8 mouse cellular contexts compared by ENCODE assay signal in the genomic region with DNA sequence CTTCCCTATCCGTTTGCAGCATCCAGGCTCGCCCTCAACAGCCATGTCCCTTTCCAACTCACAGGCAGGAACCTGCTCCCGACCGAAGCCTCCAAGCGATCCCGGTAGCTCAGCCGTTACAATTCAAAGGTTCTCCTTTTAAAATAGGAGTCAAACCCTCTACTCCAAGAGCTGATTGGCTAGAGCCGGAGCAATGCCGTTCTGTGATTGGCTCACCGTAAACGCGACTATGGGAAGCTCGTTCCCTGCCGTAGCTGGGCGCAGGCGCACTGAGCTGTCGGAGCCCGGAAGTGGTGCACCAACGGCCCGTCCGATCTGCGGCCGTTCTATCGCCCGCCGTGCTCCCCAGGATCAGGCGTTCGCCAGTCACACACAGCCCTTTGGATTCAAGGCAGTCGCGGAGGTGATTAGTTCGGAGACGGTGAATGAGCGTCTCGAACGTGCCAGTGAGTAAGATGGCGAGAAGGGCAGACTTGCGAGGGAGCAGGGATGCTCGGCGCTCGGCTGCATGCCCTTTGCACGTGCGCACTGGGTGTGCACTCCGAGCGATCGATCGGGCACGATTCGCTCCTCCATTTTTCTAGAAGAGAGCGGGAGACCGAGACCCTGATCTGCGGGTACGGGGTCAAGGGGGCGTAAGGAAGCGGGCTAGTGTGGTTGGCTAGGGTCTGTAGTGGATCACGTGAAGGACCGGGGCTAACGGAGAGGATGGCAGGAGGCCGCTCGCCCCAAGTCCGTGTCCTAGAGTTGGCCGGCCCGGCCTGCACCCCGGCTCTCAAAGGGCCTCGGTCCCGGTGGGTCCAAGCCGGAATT. TPM values are rescaled to one million over a fixed set of nuclear protein-coding genes. Genes with fewer than 3 reads are reported as not detected.
A peak's percentile ranks its signal among the peaks of the same experiment; 100 is the strongest.
DNase-seq lines count a peak whose midpoint lies in the region; ATAC-seq and TF ChIP-seq lines count a peak whose summit lies in the region.

Aurka (minus strand) TSS at position 125 of the 813 bp plus-strand sequence.
Cstf1 (plus strand) TSS at position 271 of the 813 bp plus-strand sequence.

- peak; percentile 86 to 91 for DNase-seq in CD8-positive naive resting alpha-beta T cell, adult 2 months (ENCODE audit: low read depth in 2 of 2, low spot score in 2 of 2)
- peak; percentile 92 for DNase-seq in c-Kit-positive CD71-negative TER-119-negative erythroid progenitor cells, embryonic 14.5 days (ENCODE audit: low read depth)
- DNase-seq in forebrain, embryonic 10.5 days (ENCODE audit: extremely low spot score, low spot score), result peak; percentile 96
- DNase-seq in kidney, postnatal 25 days, result peak; percentile 97 to 98
- peak; percentile 94 to 95 (median 95) for DNase-seq in liver, embryonic 14.5 days (ENCODE audit: low read depth in 3 of 3, low spot score in 3 of 3)
- DNase-seq in neural tube, embryonic 11.5 days (ENCODE audit: low spot score), result peak; percentile 96
- peak; percentile 94 for DNase-seq in stomach, postnatal 0 days (ENCODE audit: low spot score)

- H3K4me2 ChIP-seq in heart, embryonic 15.5 days, result peak within 1 kb of the TSS; percentile 83
- H3K4me2 ChIP-seq in liver, embryonic 14.5 days (ENCODE audit: low read depth), result peak within 1 kb of the TSS; percentile 96
- H3K4me2 ChIP-seq in neural tube, embryonic 11.5 days (ENCODE audit: low read depth), result peak within 1 kb of the TSS; percentile 75
- peak within 1 kb of the TSS; percentile 84 for H3K4me2 ChIP-seq in stomach, postnatal 0 days (replicated peaks; ENCODE audit: low read depth)

- ATAC-seq in heart, embryonic 15.5 days (replicated peaks; ENCODE audit: insufficient number of reproducible peaks, insufficient read depth, low FRiP score, low read depth), result peak; percentile 97
- ATAC-seq in liver, embryonic 14.5 days (ENCODE audit: insufficient read depth), result peak; percentile 97
- ATAC-seq in neural tube, embryonic 11.5 days (ENCODE audit: insufficient read depth, low FRiP score, low TSS enrichment), result peak; percentile 99
- peak; percentile 98 for ATAC-seq in stomach, postnatal 0 days (ENCODE audit: low FRiP score, low TSS enrichment)

- TF ChIP-seq EP300 in liver, embryonic 14.5 days (IDR thresholded peaks at IDR 0.05; ENCODE audit: low read depth), result peak; percentile 42
- no peak for TF ChIP-seq EP300 in stomach, postnatal 0 days (optimal IDR thresholded peaks at IDR 0.05)

- WGBS in forebrain, embryonic 10.5 days, result under 1% methylated on average over 66 of the region's 66 CpGs
- under 1% methylated on average over 66 of the region's 66 CpGs for WGBS in heart, embryonic 15.5 days
- WGBS in liver, embryonic 14.5 days (ENCODE audit: insufficient replicate concordance), result under 1% methylated on average over 66 of the region's 66 CpGs
- WGBS in neural tube, embryonic 11.5 days, result under 1% methylated on average over 66 of the region's 66 CpGs
- under 1% methylated on average over 66 of the region's 66 CpGs for WGBS in stomach, postnatal 0 days

- peak within 1 kb of the TSS; percentile 96 for H3K4me3 ChIP-seq in forebrain, embryonic 10.5 days
- peak within 1 kb of the TSS; percentile 90 for H3K4me3 ChIP-seq in heart, embryonic 15.5 days
- peak within 1 kb of the TSS; percentile 86 to 92 for H3K4me3 ChIP-seq in liver, embryonic 14.5 days (ENCODE audit: insufficient read depth in 1 of 2, low read depth in 2 of 2, low read length in 2 of 2)
- H3K4me3 ChIP-seq in neural tube, embryonic 11.5 days (ENCODE audit: low read depth, low read length), result peak within 1 kb of the TSS; percentile 69
- H3K4me3 ChIP-seq in stomach, postnatal 0 days (ENCODE audit: low read depth, low read length), result peak within 1 kb of the TSS; percentile 91

- peaks cover 44% of the 10 kb centered on the region for H3K4me1 ChIP-seq in forebrain, embryonic 10.5 days
- H3K4me1 ChIP-seq in heart, embryonic 15.5 days (replicated peaks), result peaks cover 33% of the 10 kb centered on the region
- H3K4me1 ChIP-seq in liver, embryonic 14.5 days (replicated peaks; ENCODE audit: control insufficient read depth in 2 of 2, insufficient read depth in 2 of 2, low read length in 1 of 2), result peaks cover 16 to 23% of the 10 kb centered on the region in 2 experiments
- peaks cover 17% of the 10 kb centered on the region for H3K4me1 ChIP-seq in neural tube, embryonic 11.5 days (ENCODE audit: control insufficient read depth, insufficient read depth, low read length)
- H3K4me1 ChIP-seq in stomach, postnatal 0 days (replicated peaks; ENCODE audit: control insufficient read depth, insufficient read depth), result no peaks in the 10 kb centered on the region

- no peaks in the 10 kb centered on the region for H3K27me3 ChIP-seq in forebrain, embryonic 10.5 days (ENCODE audit: poor library complexity, severe bottlenecking)
- H3K27me3 ChIP-seq in heart, embryonic 15.5 days, result no peaks in the 10 kb centered on the region
- H3K27me3 ChIP-seq in liver, embryonic 14.5 days (ENCODE audit: control insufficient read depth, insufficient read depth, low read length), result no peaks in the 10 kb centered on the region
- no peaks in the 10 kb centered on the region for H3K27me3 ChIP-seq in neural tube, embryonic 11.5 days (ENCODE audit: control insufficient read depth, insufficient read depth, low read length)
- H3K27me3 ChIP-seq in stomach, postnatal 0 days (ENCODE audit: control insufficient read depth, insufficient read depth, low read length), result no peaks in the 10 kb centered on the region

- H3K27ac ChIP-seq in forebrain, embryonic 10.5 days, result peak within 1 kb of the TSS; percentile 99
- H3K27ac ChIP-seq in heart, embryonic 15.5 days, result peak within 1 kb of the TSS; percentile 86
- peak within 1 kb of the TSS; percentile 79 for H3K27ac ChIP-seq in liver, embryonic 14.5 days
- 0 out of 2 replicates have a peak within 1 kb of the TSS, but pooled peaks have one; percentile 27 for H3K27ac ChIP-seq in neural tube, embryonic 11.5 days (ENCODE audit: low read depth, low read length)
- peak within 1 kb of the TSS; percentile 83 for H3K27ac ChIP-seq in stomach, postnatal 0 days (replicated peaks)

- H3K9me3 ChIP-seq in forebrain, embryonic 10.5 days, result no peaks in the 10 kb centered on the region
- H3K9me3 ChIP-seq in heart, embryonic 15.5 days (replicated peaks), result no peaks in the 10 kb centered on the region
- H3K9me3 ChIP-seq in liver, embryonic 14.5 days (ENCODE audit: control insufficient read depth, low read length), result no peaks in the 10 kb centered on the region
- no peaks in the 10 kb centered on the region for H3K9me3 ChIP-seq in neural tube, embryonic 11.5 days (ENCODE audit: control insufficient read depth, low read length)
- H3K9me3 ChIP-seq in stomach, postnatal 0 days (ENCODE audit: control insufficient read depth, low read length), result no peaks in the 10 kb centered on the region

- peaks cover 67% of the 10 kb centered on the region for H3K36me3 ChIP-seq in forebrain, embryonic 10.5 days (replicated peaks)
- H3K36me3 ChIP-seq in heart, embryonic 15.5 days, result peaks cover 42% of the 10 kb centered on the region
- peaks cover 64% of the 10 kb centered on the region for H3K36me3 ChIP-seq in liver, embryonic 14.5 days (replicated peaks; ENCODE audit: control insufficient read depth, insufficient read depth, low read depth)
- H3K36me3 ChIP-seq in neural tube, embryonic 11.5 days (ENCODE audit: control insufficient read depth, insufficient read depth, low read length), result peaks cover 17% of the 10 kb centered on the region
- peaks cover 13% of the 10 kb centered on the region for H3K36me3 ChIP-seq in stomach, postnatal 0 days (ENCODE audit: control insufficient read depth, insufficient read depth, low read length)

- TF ChIP-seq CTCF in liver, embryonic 14.5 days (IDR thresholded peaks at IDR 0.05; ENCODE audit: low read depth), result no peak
- no peak for TF ChIP-seq CTCF in stomach, postnatal 0 days (IDR thresholded peaks at IDR 0.05; ENCODE audit: low read depth)

- peak within 1 kb of the TSS; percentile 92 for H3K9ac ChIP-seq in heart, embryonic 15.5 days
- H3K9ac ChIP-seq in liver, embryonic 14.5 days (replicated peaks), result peak within 1 kb of the TSS; percentile 99
- peak within 1 kb of the TSS; percentile 78 for H3K9ac ChIP-seq in neural tube, embryonic 11.5 days (ENCODE audit: low read length)
- H3K9ac ChIP-seq in stomach, postnatal 0 days (ENCODE audit: low read length), result peak within 1 kb of the TSS; percentile 94

RNA-seq across cellular contexts. Expression of gene Aurka, which starts in this region (rescaled TPM):
- polyA plus RNA-seq in forebrain, embryonic 10.5 days (2016; fragmentation: Nextera tagmentation; extraction: Ambion mirVana), result 224 and 227 TPM in 2 replicates
- 76.8 and 82.2 TPM in 2 replicates for polyA plus RNA-seq in heart, embryonic 15.5 days (2015; fragmentation: Nextera tagmentation; extraction: Ambion mirVana)
- 60.1 and 64.4 TPM in 2 replicates for polyA plus RNA-seq in liver, embryonic 14.5 days (2012; rRNA removed)
- polyA plus RNA-seq in liver, embryonic 14.5 days (2014; fragmentation: Nextera tagmentation; extraction: Ambion mirVana), result 131 and 142 TPM in 2 replicates
- 154 and 156 TPM in 2 replicates for polyA plus RNA-seq in neural tube, embryonic 11.5 days (2014; fragmentation: Nextera tagmentation; extraction: Ambion mirVana)
- polyA plus RNA-seq in stomach, postnatal 0 days (2015; fragmentation: Nextera tagmentation; extraction: Ambion mirVana), result 18.9 and 24.1 TPM in 2 replicates

RNA-seq across cellular contexts. Expression of gene Cstf1, which starts in this region (rescaled TPM):
- 56.0 and 57.2 TPM in 2 replicates for polyA plus RNA-seq in forebrain, embryonic 10.5 days (2016; fragmentation: Nextera tagmentation; extraction: Ambion mirVana)
- 24.2 and 29.8 TPM in 2 replicates for polyA plus RNA-seq in heart, embryonic 15.5 days (2015; fragmentation: Nextera tagmentation; extraction: Ambion mirVana)
- 22.9 and 24.0 TPM in 2 replicates for polyA plus RNA-seq in liver, embryonic 14.5 days (2012; rRNA removed)
- 23.9 and 25.5 TPM in 2 replicates for polyA plus RNA-seq in liver, embryonic 14.5 days (2014; fragmentation: Nextera tagmentation; extraction: Ambion mirVana)
- 45.6 and 46.2 TPM in 2 replicates for polyA plus RNA-seq in neural tube, embryonic 11.5 days (2014; fragmentation: Nextera tagmentation; extraction: Ambion mirVana)
- 19.9 TPM in 2 replicates for polyA plus RNA-seq in stomach, postnatal 0 days (2015; fragmentation: Nextera tagmentation; extraction: Ambion mirVana)

Comparison
In these comparisons a context has a peak if more than half of its experiments do, and no peak if none do; other contexts are left out.
1. Peak in every context shown above with its lines: DNase-seq, ATAC-seq, H3K4me3 ChIP-seq and H3K27ac ChIP-seq.
2. H3K27ac ChIP-seq: peak in every context shown above with its lines; median percentile 99 in forebrain, embryonic 10.5 days; 86 in heart, embryonic 15.5 days; 83 in stomach, postnatal 0 days; 79 in liver, embryonic 14.5 days; 27 in neural tube, embryonic 11.5 days.